Mouse (Mus musculus) liver, embryonic 14.5 days (tissue): Measurements from ENCODE around the gene Sbno2.

Experiments
- CTCF ChIP-seq: IDR thresholded peaks from 2 replicates; pipeline ENCODE4 v1.5.1; 2016; ENCODE audit warnings: antibody characterized with exemption, low read depth, control low read depth
- EP300 ChIP-seq: IDR thresholded peaks from 2 replicates; pipeline ENCODE4 v1.6.1; 2016; ENCODE audit warnings: antibody characterized with exemption, low read depth

- TF ChIP-seq CTCF (no peak), EP300 (no peak)
Measured at GRCm38 (mm10) chr10:80118552-80118951, 13.2 kb upstream of the Sbno2 start.
